Mouse (Mus musculus): ENCODE results near the gene Hus1. TPM values are rescaled to one million over a fixed set of nuclear protein-coding genes. Genes with fewer than 3 reads are reported as not detected.

Gene Hus1
- total RNA-seq, 2 experiments from 2014 or later, result 7.3 to 7.4 TPM

DNA sequence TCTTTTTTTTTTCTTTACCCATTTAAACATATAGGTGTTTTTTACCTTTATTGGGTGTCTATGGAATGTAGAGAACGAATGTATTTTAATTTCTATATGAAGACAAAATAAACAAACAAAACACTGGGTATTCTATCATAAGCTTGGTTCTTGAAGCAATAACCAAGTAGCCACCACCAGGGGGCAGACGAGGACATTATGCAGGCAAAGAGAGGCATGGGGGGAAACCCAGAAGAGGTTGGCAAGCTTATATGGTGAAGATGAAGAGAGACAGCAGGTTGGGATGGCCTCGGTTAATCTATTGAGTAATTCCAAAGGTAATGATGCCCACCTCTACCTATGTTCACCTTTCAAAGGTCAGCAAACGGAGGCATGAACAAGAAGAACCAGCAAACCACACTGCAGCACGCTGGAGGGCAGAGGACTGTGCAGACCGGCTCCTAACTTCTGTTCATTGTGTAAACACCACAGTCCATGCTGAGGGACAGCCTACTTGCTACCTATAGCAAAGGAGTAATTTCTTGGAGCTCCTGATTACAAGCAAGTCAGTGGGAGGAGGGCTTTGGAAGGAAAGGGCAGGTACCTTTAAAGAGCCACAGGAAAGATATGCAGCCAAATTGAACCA, 27.6 kb downstream of the Hus1 start:
- peak; percentile 67 to 78 for DNase-seq (ENCODE audit: low spot score in 2 of 2)

DNA sequence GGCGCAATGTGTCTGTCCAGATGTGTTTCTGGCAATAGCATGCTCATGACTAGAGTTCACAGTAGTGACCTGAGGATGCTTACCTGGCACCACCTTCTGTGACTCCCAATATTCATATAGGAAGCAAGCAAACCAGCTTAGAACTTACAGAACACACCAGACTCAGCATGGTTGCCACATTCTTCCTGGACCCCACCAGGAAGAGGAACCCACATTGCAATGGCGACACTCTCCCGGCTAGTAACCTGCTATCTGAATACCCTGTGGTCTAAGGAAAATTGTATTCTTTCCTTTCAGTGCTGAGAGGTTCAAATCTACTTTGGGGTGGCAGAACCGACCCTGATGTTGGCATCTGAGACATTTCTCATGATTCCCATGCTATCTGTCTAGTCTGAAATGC, 32.8 kb downstream of the Hus1 start:
- no peak for DNase-seq (ENCODE audit: low spot score in 2 of 2)

DNA sequence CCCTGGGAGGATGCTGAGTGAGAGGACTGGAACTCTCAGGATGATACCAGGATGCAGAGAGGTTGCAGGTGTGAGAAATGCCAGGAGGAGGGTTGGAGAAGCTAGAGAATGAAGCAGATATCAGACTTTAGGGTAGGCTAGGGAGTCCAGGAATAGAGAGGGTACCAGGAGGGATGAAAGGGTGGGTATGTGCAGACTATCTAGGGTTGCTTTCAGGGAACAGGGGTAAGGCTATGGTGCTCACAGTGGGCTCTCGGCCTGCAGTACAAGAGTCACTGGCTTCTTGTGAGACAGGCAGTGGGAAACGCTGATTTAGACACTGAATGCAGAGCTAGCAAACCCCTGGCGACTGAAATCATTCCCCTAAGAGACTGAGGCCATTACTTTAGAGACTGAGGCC, 37.8 kb downstream of the Hus1 start, which contains the start of gene Pkd1l1:
TSS of gene Pkd1l1 (minus strand) at position 101 of the 400 bp plus-strand sequence.
- DNase-seq (ENCODE audit: low spot score in 2 of 2), result no peak

DNA sequence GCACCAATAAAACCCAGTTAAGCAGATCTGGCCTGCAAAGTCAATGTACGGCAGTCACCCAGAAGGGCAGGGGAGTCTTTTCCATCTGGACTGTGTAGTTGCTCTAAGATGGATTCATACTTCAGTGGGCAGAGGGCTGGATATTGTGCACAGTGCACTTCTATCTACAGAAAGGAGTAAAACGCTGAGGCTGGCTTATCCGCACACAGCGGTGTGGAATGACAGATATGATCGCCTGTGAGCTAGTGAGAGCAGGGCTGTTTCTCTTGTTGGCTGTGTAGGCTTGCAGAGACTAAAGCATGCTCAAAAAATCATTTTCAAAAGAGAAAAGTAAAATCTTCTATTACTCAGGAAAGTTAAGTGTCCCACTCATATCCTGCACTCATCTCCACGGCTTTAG, 38.9 kb downstream of the Hus1 start:
- no peak for DNase-seq (ENCODE audit: low spot score in 2 of 2)

DNA sequence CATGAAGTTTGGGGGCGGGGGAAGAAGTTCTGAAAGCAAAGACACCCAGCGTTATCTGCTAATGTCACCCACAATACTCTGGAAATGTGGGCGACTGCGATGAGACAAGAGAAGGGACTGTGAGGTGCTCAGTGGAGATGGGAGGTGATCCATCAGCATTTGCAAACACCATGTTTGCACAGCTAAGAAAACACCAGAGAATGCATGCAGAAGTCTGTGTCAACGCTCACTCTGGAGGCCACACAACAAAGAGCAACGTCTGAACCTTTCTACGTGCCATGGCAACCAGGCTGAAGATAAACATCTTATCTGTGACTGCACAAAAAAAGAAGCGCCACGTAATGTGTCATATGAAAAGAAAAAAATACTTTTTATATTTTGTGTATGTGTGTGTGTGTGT, 40.5 kb downstream of the Hus1 start:
- DNase-seq (ENCODE audit: low spot score in 2 of 2), result no peak

DNA sequence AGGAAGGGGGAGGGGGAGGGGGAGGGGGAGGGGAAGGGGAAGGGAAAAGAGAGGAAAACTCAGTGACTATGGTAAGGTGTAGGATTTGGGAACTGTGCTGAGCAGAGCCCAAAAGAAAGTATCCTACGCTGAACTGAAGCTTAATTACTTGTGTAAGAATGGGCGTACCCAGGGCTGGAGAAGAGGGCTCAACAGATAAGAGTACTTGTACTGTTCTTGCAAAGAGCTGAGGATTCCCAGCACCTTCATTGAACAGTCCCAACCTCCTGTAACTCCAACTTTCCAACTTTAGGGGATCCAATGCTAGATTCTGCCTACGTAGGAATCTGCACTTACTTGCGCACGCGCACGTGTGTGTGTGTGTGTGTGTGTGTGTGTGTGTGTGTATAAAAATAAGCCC, 42.9 kb downstream of the Hus1 start:
- no peak for DNase-seq (ENCODE audit: low spot score in 2 of 2)

DNA sequence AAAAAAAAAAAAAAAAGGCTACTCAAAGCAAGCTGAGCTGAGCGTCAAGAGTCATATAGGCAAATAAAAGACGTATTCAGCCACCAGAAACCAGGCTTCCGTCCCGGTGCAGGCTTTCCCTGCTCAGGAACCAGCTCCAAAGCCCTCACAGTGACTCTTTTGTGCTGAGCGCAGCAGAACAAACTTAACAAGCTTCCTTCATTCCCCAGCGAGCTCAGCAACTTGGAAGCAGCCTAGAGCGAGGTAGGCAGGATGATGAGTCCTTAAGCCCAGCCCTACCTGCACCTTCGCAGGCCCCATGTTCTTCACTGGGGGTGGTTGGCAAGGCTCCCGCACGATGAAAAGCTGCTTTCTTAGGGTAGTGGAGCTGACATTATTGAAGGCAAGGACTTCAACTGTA, 52.4 kb downstream of the Hus1 start:
- no peak for DNase-seq (ENCODE audit: low spot score in 2 of 2)

DNA sequence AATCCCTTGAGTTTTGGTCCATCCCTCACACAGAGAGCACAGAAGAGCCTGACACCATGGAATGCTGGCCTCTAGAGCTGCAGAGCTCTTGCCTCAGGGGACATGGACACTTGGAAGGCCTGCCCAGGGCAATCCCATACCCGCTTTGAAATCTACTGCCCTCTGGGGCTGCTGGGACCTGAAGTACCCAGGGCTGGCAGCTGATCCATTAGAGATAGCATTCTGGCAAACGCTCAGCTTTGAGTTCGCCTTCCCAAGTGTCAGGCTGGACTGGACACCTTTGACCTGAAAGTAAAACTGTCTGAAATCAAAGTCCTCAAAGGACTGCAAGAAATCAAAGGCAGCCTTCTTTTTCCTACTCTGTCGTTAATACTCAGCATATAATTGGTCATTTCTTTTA, 52.9 kb downstream of the Hus1 start:
- DNase-seq (ENCODE audit: low spot score in 2 of 2), result no peak

DNA sequence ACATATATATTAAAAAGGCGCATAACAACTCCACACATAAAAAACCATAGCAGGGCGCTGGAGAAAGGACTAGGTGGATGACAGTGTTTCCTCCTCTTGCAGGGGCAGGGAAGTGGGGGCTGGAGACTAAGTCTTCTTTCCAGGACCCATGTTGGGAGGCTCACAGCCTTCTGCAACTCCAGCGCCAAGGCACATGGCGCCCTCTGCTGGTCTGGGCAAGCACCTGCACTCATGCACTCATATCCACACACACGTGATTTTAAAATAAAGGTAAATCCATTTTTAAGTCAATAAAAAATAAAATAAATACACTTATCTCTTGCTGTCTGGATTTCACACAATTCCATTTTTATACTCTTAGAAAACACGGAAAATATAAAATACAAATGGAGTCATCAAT, 54.0 kb downstream of the Hus1 start:
- DNase-seq (ENCODE audit: low spot score in 2 of 2), result no peak

DNA sequence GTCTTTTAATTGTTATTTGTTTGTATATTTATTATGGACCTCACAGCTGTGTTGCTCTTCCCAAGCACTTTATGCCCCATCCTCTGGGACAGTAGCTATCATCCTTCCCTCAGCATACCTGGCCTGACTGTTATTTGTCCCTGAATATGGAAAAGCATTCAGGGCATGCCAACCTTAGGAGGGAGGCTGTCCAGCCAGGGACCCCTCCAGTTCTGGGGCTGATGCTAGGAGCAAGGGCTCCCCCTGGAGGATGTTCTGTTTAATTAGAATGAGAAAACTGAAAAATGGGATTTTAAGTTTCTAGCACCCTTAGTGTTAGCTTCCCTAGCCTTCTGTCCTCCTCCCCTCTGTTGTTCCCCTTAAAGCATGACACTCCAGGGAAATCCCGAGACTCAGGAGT, 55.3 kb downstream of the Hus1 start:
- peak in 1 of 2 experiments; percentile 25 for DNase-seq (ENCODE audit: low spot score in 2 of 2)

DNA sequence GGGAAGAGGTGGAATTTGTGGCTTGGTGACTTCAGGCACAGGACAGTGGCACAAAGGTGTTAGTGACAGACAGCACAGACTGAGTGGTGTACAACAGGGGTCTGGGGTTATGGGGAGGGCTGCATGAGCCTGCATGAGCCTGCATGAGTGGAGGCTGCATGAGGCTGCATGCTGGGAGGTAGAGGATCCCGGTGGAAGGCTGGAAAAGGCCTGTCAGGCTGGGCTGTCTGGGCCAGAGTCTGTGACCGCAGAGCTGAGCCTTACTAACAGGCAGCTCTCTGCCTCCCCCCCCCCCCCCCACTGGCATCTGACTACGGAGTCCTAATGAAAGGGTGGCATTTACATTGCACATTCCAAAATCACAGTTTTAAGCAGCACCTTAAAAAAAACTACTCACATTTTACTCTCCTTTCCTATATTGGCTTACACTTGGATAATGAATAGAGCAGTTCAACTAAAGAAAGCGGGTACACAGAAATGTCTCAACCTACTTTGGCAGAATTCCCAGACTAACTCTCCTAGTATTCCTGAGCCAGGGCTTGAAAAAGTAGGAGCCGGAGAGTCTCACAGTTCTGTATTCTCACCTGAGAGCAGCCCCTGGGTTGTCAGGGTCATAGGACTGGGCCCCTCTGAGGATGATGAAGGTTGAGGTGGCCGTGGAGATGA, 61.1 kb downstream of the Hus1 start:
- DNase-seq (ENCODE audit: low spot score in 2 of 2), result no peak

DNA sequence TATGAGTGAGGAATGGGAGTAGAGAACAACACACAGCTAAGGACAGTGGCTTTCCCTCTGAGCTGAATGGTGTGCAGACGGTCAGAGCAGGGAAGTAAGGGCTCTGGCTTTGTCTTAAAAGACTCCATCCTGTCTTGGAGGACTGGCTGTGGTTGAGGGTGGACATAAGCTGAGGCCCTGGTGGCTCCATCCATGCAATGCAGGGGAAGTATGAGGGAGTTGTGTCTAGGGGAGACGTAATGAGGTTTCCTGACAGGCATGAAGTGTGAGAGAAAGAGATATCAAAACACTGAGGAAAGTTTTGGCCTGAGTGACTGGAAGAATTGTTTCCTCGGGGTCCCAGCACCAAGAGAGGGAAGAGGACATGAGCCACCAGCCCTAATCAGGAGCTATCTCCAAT, 62.1 kb downstream of the Hus1 start:
- no peak for DNase-seq (ENCODE audit: low spot score in 2 of 2)

DNA sequence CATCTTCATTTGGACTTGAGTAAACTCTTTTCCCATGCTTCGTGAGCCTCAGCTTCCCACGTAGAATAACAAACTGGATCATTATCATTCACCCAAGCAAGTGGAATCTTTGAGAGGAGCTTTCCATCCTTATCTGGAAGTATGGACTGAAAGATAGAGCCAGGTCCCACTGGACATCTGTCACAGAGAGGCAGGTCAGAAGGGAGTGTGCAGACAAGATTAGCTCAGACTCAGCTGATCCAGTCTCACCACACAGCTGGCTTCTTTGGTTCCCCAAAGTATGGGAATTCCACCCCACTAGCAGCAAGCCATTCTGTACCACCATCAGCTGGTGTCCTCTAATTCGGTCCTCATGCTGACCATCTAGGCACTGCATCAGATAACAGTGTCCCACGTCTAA, 66.9 kb downstream of the Hus1 start:
- DNase-seq (ENCODE audit: low spot score in 2 of 2), result no peak

Other genes with a start within 250 kb of the Hus1 start
- gene Pkd1l1, start 37.9 kb downstream of the Hus1 start, total RNA-seq (2021), result under 1 TPM in 1 of 2 experiments, not detected in 1; 0.13 TPM
- under 1 TPM in 1 of 2 experiments, not detected in 1; 0.19 TPM for gene Gm11992, start 37.4 kb upstream of the Hus1 start, total RNA-seq (2021)
- gene Sun3, start 37.8 kb upstream of the Hus1 start, total RNA-seq (2021), result not detected
- gene Upp1, start 106.9 kb upstream of the Hus1 start, total RNA-seq (2021), result 10 to 100 TPM; 11.0 to 12.2 TPM
- gene Abca13, start 180.8 kb upstream of the Hus1 start, total RNA-seq (2021), result under 1 TPM; 0.07 to 0.10 TPM